Comparison of ENCODE assay signal across 8 mouse cellular contexts in genomic region chrX:150588023-150588764, GRCm38 (mm10). TPM values are rescaled to one million over a fixed set of nuclear protein-coding genes. Genes with fewer than 3 reads are reported as not detected.
DNase-seq lines count a peak whose midpoint lies in the region; ATAC-seq lines count a peak whose summit lies in the region.

TSS of gene Pfkfb1 (plus strand) at chrX:150588229.

- DNase-seq in adipocyte (ENCODE audit: low spot score): peak; percentile 84
- DNase-seq in embryo, embryonic 10 days (ENCODE audit: low spot score): peak; percentile 89
- DNase-seq in gastrocnemius, postnatal 10 days: peak; percentile 71
- peak; percentile 61 to 88 for DNase-seq in left cerebral cortex, postnatal 10 days (ENCODE audit: extremely low spot score in 1 of 2, low spot score in 2 of 2)
- DNase-seq in right cerebral cortex, postnatal 25 days: peak; percentile 71
- DNase-seq in urinary bladder, postnatal 4 days (ENCODE audit: low spot score in 2 of 2): peak; percentile 63 to 80

- peak; percentile 97 for ATAC-seq in inflammation-experienced regulatory T-cells, adult 6 months
- peak; percentile 100 for ATAC-seq in megakaryocyte-erythroid progenitor cell, adult 5-6 weeks (replicated peaks; ENCODE audit: low FRiP score, low TSS enrichment, poor library complexity, severe bottlenecking)

- intact Hi-C loops in left cerebral cortex, postnatal 10 days (cut with DNase I): no loop called here

RNA-seq across cellular contexts. Expression of gene Pfkfb1, which starts in this region (rescaled TPM):
- total RNA-seq in gastrocnemius, postnatal 10 days (2021): 10 to 100 TPM in 1 of 2 experiments, 1 to 10 TPM in 1; 6.9 to 13.6 TPM
- polyA plus RNA-seq in inflammation-experienced regulatory T-cells, adult 6 months (2017; shearing (Covaris generic)): 1 to 10 TPM; 6.5 to 9.1 (median 7.5) TPM
- total RNA-seq in left cerebral cortex, postnatal 10 days (2021): 1 to 10 TPM; 3.6 TPM
- 5.9 and 7.4 TPM in 2 replicates for total RNA-seq in megakaryocyte-erythroid progenitor cell, adult 5-6 weeks (2014; fragmentation: Nextera tagmentation)
- 1.2 and 1.8 TPM in 2 replicates for total RNA-seq in megakaryocyte-erythroid progenitor cell, adult 5-6 weeks (2017)

Comparison
In these comparisons a context has a peak if more than half of its experiments do, and no peak if none do; other contexts are left out.
1. Peak in every context shown above with its lines: DNase-seq and ATAC-seq.